9 mouse cellular contexts compared by ENCODE assay signal in the genomic region with DNA sequence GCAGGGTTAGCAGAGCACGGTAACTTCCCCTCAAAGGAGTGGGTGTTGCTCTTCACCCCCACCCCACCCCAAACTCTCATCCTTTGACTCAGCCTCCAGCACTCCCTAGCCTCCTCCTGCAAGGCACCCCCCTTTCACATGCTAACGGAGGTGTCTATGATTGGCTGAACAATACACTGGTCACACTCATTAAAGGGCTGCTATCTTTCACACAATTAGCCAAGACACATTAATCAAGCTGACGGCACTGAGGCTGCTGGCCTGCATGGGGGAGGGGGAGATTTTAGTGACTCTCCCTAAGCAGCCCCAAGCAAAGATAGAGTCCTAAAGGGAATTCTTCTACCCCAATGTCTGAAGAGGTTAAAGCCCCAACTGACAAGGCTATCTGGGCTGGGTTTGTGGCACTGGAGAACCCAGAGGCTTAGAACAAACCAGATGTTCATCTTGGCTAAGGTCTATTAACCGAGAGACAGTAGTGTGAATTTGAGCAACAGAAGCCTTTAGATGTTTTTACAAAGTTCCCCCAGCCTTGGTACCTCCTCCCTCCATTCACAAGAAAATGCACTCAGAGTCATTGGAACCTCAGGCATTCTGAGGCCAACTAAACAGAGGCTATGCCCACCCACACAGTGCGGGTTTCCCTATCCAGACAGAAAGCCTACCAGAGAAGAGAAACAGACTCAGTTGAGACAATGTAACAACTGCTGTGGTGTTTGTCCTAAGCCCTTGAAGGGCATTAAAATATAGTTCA. TPM values are rescaled to one million over a fixed set of nuclear protein-coding genes. Genes with fewer than 3 reads are reported as not detected.
DNase-seq lines count a peak whose midpoint lies in the region; ATAC-seq and TF ChIP-seq lines count a peak whose summit lies in the region.
"Had no signal": no experiment of that assay in that cellular context is flagged by ENCODE, and none has a peak within 500 bp of the region (broad histone marks: within the 10 kb centered on the region; RNA-seq: fewer than 3 reads in every experiment).

No protein-coding gene starts in this region.

- H3K4me2 ChIP-seq in stomach, embryonic 14.5 days (replicated peaks; ENCODE audit: low read depth, low read length): no peak overlapping the region
- H3K4me2 ChIP-seq in stomach, postnatal 0 days (replicated peaks; ENCODE audit: low read depth): no peak overlapping the region
- no peak overlapping the region for H3K4me2 ChIP-seq in embryonic facial prominence, embryonic 13.5 days
- no peak overlapping the region for H3K4me2 ChIP-seq in stomach, embryonic 16.5 days (ENCODE audit: low read depth, low read length)

- H3K9me3 ChIP-seq in stomach, embryonic 14.5 days (ENCODE audit: control insufficient read depth, low read depth, low read length): no peaks in the 10 kb centered on the region
- no peaks in the 10 kb centered on the region for H3K9me3 ChIP-seq in stomach, postnatal 0 days (ENCODE audit: control insufficient read depth, low read length)
- no peaks in the 10 kb centered on the region for H3K9me3 ChIP-seq in embryonic facial prominence, embryonic 13.5 days
- H3K9me3 ChIP-seq in stomach, embryonic 16.5 days (replicated peaks; ENCODE audit: control insufficient read depth, low read length): no peaks in the 10 kb centered on the region

- TF ChIP-seq EP300 in stomach, postnatal 0 days (optimal IDR thresholded peaks at IDR 0.05): no peak

- peak; percentile 42; the same call in 1 of the 2 replicates for ATAC-seq in stomach, embryonic 14.5 days (ENCODE audit: insufficient number of reproducible peaks, insufficient read depth, low FRiP score, low read depth)
- no peak for ATAC-seq in stomach, postnatal 0 days (ENCODE audit: low FRiP score, low TSS enrichment)
- ATAC-seq in embryonic facial prominence, embryonic 13.5 days (ENCODE audit: insufficient number of reproducible peaks, insufficient read depth, low FRiP score, low TSS enrichment, low read depth): peak; percentile 43; the same call in 1 of the 2 replicates
- 0 out of 2 replicates have a peak, but pooled peaks have one; percentile 16 for ATAC-seq in stomach, embryonic 16.5 days (ENCODE audit: insufficient read depth, low FRiP score)
- ATAC-seq in erythroblast, adult 5-6 weeks (replicated peaks; ENCODE audit: low FRiP score, poor library complexity, severe bottlenecking): no peak

- no peak overlapping the region for H3K4me3 ChIP-seq in stomach, embryonic 14.5 days (ENCODE audit: low read depth, low read length)
- no peak overlapping the region for H3K4me3 ChIP-seq in stomach, postnatal 0 days (ENCODE audit: low read depth, low read length)
- H3K4me3 ChIP-seq in embryonic facial prominence, embryonic 13.5 days: no peak overlapping the region
- peak overlapping the region; percentile 14; the same call in 1 of the 2 replicates for H3K4me3 ChIP-seq in macrophage (ENCODE audit: inconsistent target)
- H3K4me3 ChIP-seq in stomach, embryonic 16.5 days (replicated peaks; ENCODE audit: low read length): no peak overlapping the region

- peaks cover 8% of the 10 kb centered on the region; the same call in 1 of the 2 replicates for H3K4me1 ChIP-seq in stomach, embryonic 14.5 days (ENCODE audit: control insufficient read depth, insufficient read depth, low read length)
- no peaks in the 10 kb centered on the region for H3K4me1 ChIP-seq in stomach, postnatal 0 days (replicated peaks; ENCODE audit: control insufficient read depth, insufficient read depth)
- H3K4me1 ChIP-seq in embryonic facial prominence, embryonic 13.5 days: peaks cover 20% of the 10 kb centered on the region
- peaks cover 16% of the 10 kb centered on the region for H3K4me1 ChIP-seq in stomach, embryonic 16.5 days (ENCODE audit: control insufficient read depth, insufficient read depth, low read length)

- H3K27ac ChIP-seq in stomach, embryonic 14.5 days (ENCODE audit: low read length): no peak overlapping the region
- H3K27ac ChIP-seq in stomach, postnatal 0 days (replicated peaks): no peak overlapping the region
- H3K27ac ChIP-seq in embryonic facial prominence, embryonic 13.5 days: no peak overlapping the region
- peak overlapping the region; percentile 70 for H3K27ac ChIP-seq in macrophage
- H3K27ac ChIP-seq in stomach, embryonic 16.5 days (ENCODE audit: low read length): no peak overlapping the region

- 14% methylated on average over 5 of the region's 5 CpGs for WGBS in stomach, embryonic 14.5 days
- WGBS in stomach, postnatal 0 days: 31% methylated on average over 5 of the region's 5 CpGs
- 16% methylated on average over 5 of the region's 5 CpGs for WGBS in embryonic facial prominence, embryonic 13.5 days
- 54% methylated on average over 5 of the region's 5 CpGs for WGBS in macrophage (ENCODE audit: missing documents)
- 25% methylated on average over 5 of the region's 5 CpGs for WGBS in stomach, embryonic 16.5 days

- no peak for DNase-seq in stomach, postnatal 0 days (ENCODE audit: low spot score)
- no peak for DNase-seq in left cerebral cortex, adult 8-10 months (ENCODE audit: low spot score in 2 of 2)

- no peak for TF ChIP-seq CTCF in stomach, postnatal 0 days (IDR thresholded peaks at IDR 0.05; ENCODE audit: low read depth)

- H3K9ac ChIP-seq in stomach, embryonic 14.5 days (replicated peaks; ENCODE audit: low read depth, low read length): no peak overlapping the region
- no peak overlapping the region for H3K9ac ChIP-seq in stomach, postnatal 0 days (ENCODE audit: low read length)
- H3K9ac ChIP-seq in embryonic facial prominence, embryonic 13.5 days: no peak overlapping the region
- H3K9ac ChIP-seq in stomach, embryonic 16.5 days (ENCODE audit: low read length): no peak overlapping the region

- no peaks in the 10 kb centered on the region for H3K36me3 ChIP-seq in stomach, embryonic 14.5 days (ENCODE audit: control insufficient read depth, insufficient read depth, low read length)
- no peaks in the 10 kb centered on the region for H3K36me3 ChIP-seq in stomach, postnatal 0 days (ENCODE audit: control insufficient read depth, insufficient read depth, low read length)
- H3K36me3 ChIP-seq in embryonic facial prominence, embryonic 13.5 days: no peaks in the 10 kb centered on the region
- H3K36me3 ChIP-seq in macrophage (ENCODE audit: inconsistent target): no peaks in the 10 kb centered on the region; the same call in 1 of the 2 replicates
- no peaks in the 10 kb centered on the region for H3K36me3 ChIP-seq in stomach, embryonic 16.5 days (ENCODE audit: control insufficient read depth, insufficient read depth, low read length)

- no peaks in the 10 kb centered on the region for H3K27me3 ChIP-seq in stomach, embryonic 14.5 days (ENCODE audit: control insufficient read depth, insufficient read depth, low read length)
- no peaks in the 10 kb centered on the region for H3K27me3 ChIP-seq in stomach, postnatal 0 days (ENCODE audit: control insufficient read depth, insufficient read depth, low read length)
- H3K27me3 ChIP-seq in embryonic facial prominence, embryonic 13.5 days: no peaks in the 10 kb centered on the region
- H3K27me3 ChIP-seq in stomach, embryonic 16.5 days (ENCODE audit: control insufficient read depth, insufficient read depth, low read length): no peaks in the 10 kb centered on the region

- H3K79me2 ChIP-seq in macrophage (ENCODE audit: inconsistent target): no peaks in the 10 kb centered on the region

RNA-seq across cellular contexts. Expression of gene Cdk15, which starts 58.5 kb away (rescaled TPM):
- not detected in 2 replicates for polyA plus RNA-seq in stomach, embryonic 14.5 days (2014; fragmentation: Nextera tagmentation; extraction: Ambion mirVana)
- polyA plus RNA-seq in stomach, postnatal 0 days (2015; fragmentation: Nextera tagmentation; extraction: Ambion mirVana): 0.31 and 0.49 TPM in 2 replicates
- polyA plus RNA-seq in embryonic facial prominence, embryonic 13.5 days (2015; fragmentation: Nextera tagmentation; extraction: Ambion mirVana): 0.67 and 1.1 TPM in 2 replicates
- total RNA-seq in macrophage (2018; cell fraction: chromatin; rRNA removed): 10 to 100 TPM in 21 of 26 experiments, 1 to 10 TPM in 5; 5.2 to 60.1 (median 13.3) TPM
- total RNA-seq in macrophage (2018; cell fraction: cytosol; rRNA removed): 1 to 10 TPM; 1.8 to 9.6 (median 5.2) TPM
- total RNA-seq in macrophage (2018; cell fraction: nucleus; rRNA removed): 10 to 100 TPM in 9 of 26 experiments, 1 to 10 TPM in 17; 1.3 to 18.9 (median 7.0) TPM
- polyA plus RNA-seq in macrophage (2018): 3.5 to 7.0 TPM (median 5.2 TPM) in 3 replicates
- polyA plus RNA-seq in stomach, embryonic 16.5 days (2015; fragmentation: Nextera tagmentation; extraction: Ambion mirVana): 0.20 and 0.27 TPM in 2 replicates
- 1 to 10 TPM in 1 of 4 experiments, under 1 TPM in 3; 0.30 to 1.3 (median 0.66) TPM for total RNA-seq in left cerebral cortex, adult 8-10 months (2022)
- not detected in 2 replicates for total RNA-seq in erythroblast, adult 5-6 weeks (2015; ENCODE audit: low replicate concordance)
- not detected in 2 replicates for total RNA-seq in erythroblast, adult 5-6 weeks (2017; ENCODE audit: low replicate concordance)
- total RNA-seq: hematopoietic stem cell, adult 5-6 weeks; liver, adult 2 months had no signal
- polyA plus RNA-seq: liver, adult 2 months had no signal

Comparison
In these comparisons a context has a peak if more than half of its experiments do, and no peak if none do; other contexts are left out.
1. ATAC-seq: peak in stomach, embryonic 14.5 days (single experiment), embryonic facial prominence, embryonic 13.5 days (single experiment) and stomach, embryonic 16.5 days (single experiment); none in stomach, postnatal 0 days (single experiment) and erythroblast, adult 5-6 weeks (single experiment).